Mouse (Mus musculus) limb, embryonic 13.5 days (tissue): ENCODE data around the gene Prr22. TPM values are rescaled to one million over a fixed set of nuclear protein-coding genes. Genes with fewer than 3 reads are reported as not detected.
A peak's percentile ranks its signal among the peaks of the same experiment; 100 is the strongest.

ENCODE experiments used
- ATAC-seq: fragments of 200-750 bp; cut with Nextera tagmentation; 2 replicates; pipeline ENCODE4 v1.8.0; 2017; ENCODE audit warnings: low read depth, moderate number of reproducible peaks, moderate TSS enrichment; ENCODE audit not compliant: low FRiP score
- H3K27ac ChIP-seq: fragments of 300-500 bp; sonication (generic); 2 replicates; pipeline ENCODE4 v1.5.1; 2015; ENCODE audit warnings: inconsistent platforms, mild to moderate bottlenecking, moderate library complexity
- H3K27me3 ChIP-seq: fragments of 300-500 bp; sonication (generic); 2 replicates; pipeline ENCODE4 v1.6.1; 2015; ENCODE audit warnings: mild to moderate bottlenecking, inconsistent platforms
- H3K36me3 ChIP-seq: fragments of 300-500 bp; sonication (generic); 2 replicates; pipeline ENCODE4 v1.6.1; 2015; ENCODE audit warnings: inconsistent platforms, mild to moderate bottlenecking, moderate library complexity
- H3K4me1 ChIP-seq: fragments of 300-500 bp; sonication (generic); 2 replicates; pipeline ENCODE4 v1.6.1; 2015; ENCODE audit warnings: inconsistent platforms
- H3K4me2 ChIP-seq: fragments of 300-500 bp; sonication (generic); replicated peaks from 2 replicates; pipeline ENCODE4 v1.6.1; 2015; ENCODE audit warnings: inconsistent platforms, mild to moderate bottlenecking, moderate library complexity
- H3K4me3 ChIP-seq: fragments of 300-500 bp; sonication (generic); 2 replicates; pipeline ENCODE4 v1.5.1; 2015; ENCODE audit warnings: moderate library complexity, mild to moderate bottlenecking, inconsistent platforms
- H3K9ac ChIP-seq: fragments of 300-500 bp; sonication (generic); 2 replicates; pipeline ENCODE4 v1.6.1; 2015; ENCODE audit warnings: mild to moderate bottlenecking, inconsistent platforms
- H3K9me3 ChIP-seq: fragments of 300-500 bp; sonication (generic); 2 replicates; pipeline ENCODE4 v1.6.1; 2016; ENCODE audit warnings: inconsistent platforms
- WGBS: fragments of 180-500 bp; shearing (Covaris S2); methylation state at CpG from one replicate; pipeline ENCODE4 v1.1.7; 2015; 5-methylcytosine and 5-hydroxymethylcytosine counted together
- polyA plus RNA-seq: library from polyadenylated mRNA; unstranded; fragments of >200 nt; fragmentation: Nextera tagmentation; extraction: Ambion mirVana; gene quantifications from 2 replicates; pipeline ENCODE4 v1.2.1, GENCODE M21; 2015

Prr22 gene
- polyA plus RNA-seq, 1 experiment from 2014 or later = 1.5 TPM

DNA sequence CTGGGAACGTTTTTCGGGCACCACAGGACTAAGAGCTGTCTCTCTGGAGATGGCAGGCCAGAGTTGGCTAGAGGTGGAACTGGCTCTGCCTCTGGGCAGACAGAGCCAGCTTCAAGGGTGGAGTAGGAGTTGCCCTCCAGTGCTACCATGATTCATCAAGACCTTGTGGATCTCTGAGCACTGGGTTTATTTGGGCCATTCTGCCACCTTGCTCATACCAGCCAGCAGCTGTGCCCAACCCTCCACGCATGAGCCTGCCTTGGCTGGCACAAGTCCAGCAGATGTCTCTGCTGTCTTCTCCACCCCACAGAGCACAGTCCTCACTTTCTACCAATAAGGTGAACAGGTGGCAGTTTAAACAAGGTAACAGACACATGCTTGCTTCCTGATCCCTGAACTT is 18.8 kb downstream of the Prr22 start:
- no peak overlapping the region for H3K4me2 ChIP-seq
- no peak for ATAC-seq

DNA sequence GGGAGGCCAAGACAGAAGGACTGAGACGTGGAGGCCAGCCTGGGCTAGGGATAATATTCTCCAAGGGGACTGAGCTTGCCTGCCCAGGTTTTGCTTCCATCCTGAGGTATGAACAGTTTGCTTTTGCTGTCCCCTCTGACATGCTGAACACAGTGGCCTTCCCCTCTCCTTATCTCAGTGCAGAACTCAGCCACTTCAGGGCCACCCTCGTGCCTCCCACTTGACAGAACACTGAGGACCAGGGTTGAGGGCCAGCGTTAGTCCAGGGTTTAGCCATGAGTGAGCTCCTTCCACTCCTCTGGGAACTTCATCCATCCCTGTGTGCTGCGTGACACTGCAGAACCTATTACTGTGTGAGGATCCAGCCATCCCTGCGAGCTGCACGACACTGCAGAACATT is 19.2 kb downstream of the Prr22 start:
- Histone ChIP-seq H3K27me3 (no peaks in the 10 kb centered on the region), H3K9me3 (no peaks in the 10 kb centered on the region), H3K36me3 (no peaks in the 10 kb centered on the region; the same call in 1 of the 2 replicates), H3K27ac (no peak overlapping the region), H3K4me3 (no peak overlapping the region), H3K4me2 (no peak overlapping the region), H3K4me1 (no peaks in the 10 kb centered on the region), H3K9ac (no peak overlapping the region)
- 81% methylated on average over 6 of the region's 6 CpGs for WGBS
- ATAC-seq = no peak

More for the DNA sequence above, 18.8 kb downstream of the Prr22 start:
- H3K36me3 ChIP-seq = no peaks in the 10 kb centered on the region; the same call in 1 of the 2 replicates
- H3K9me3 ChIP-seq = no peaks in the 10 kb centered on the region
- 70% methylated on average over 3 of the region's 3 CpGs for WGBS
- no peak overlapping the region for H3K27ac ChIP-seq
- no peaks in the 10 kb centered on the region for H3K4me1 ChIP-seq
- no peaks in the 10 kb centered on the region for H3K27me3 ChIP-seq
- H3K4me3 ChIP-seq = no peak overlapping the region
- no peak overlapping the region for H3K9ac ChIP-seq

DNA sequence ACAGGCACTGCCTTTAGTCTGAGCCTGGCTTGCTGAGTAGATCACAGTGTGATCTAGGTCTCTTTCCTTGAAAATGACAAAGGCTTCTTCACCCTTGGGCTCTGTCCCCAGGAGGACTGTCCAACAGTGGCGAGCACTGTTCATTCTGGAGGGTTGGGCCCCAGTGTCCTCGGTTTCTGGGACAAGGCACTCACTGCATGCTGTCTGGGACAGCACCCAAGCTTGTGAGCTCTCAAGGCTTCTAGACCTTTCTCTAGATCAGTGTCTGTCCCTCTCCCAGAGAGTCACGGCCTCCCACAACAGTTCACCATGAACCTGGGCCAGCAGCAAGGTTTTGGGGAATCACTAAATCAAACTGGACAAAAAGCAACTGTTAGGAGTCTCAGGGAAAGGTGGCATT is 22.5 kb downstream of the Prr22 start:
- H3K9ac ChIP-seq = no peak overlapping the region
- no peak overlapping the region for H3K4me3 ChIP-seq
- no peaks in the 10 kb centered on the region for H3K36me3 ChIP-seq
- no peaks in the 10 kb centered on the region for H3K9me3 ChIP-seq
- no peak for ATAC-seq
- H3K27me3 ChIP-seq = no peaks in the 10 kb centered on the region
- H3K4me2 ChIP-seq = no peak overlapping the region
- H3K4me1 ChIP-seq = no peaks in the 10 kb centered on the region
- 77% methylated on average over 3 of the region's 3 CpGs for WGBS
- H3K27ac ChIP-seq = no peak overlapping the region

DNA sequence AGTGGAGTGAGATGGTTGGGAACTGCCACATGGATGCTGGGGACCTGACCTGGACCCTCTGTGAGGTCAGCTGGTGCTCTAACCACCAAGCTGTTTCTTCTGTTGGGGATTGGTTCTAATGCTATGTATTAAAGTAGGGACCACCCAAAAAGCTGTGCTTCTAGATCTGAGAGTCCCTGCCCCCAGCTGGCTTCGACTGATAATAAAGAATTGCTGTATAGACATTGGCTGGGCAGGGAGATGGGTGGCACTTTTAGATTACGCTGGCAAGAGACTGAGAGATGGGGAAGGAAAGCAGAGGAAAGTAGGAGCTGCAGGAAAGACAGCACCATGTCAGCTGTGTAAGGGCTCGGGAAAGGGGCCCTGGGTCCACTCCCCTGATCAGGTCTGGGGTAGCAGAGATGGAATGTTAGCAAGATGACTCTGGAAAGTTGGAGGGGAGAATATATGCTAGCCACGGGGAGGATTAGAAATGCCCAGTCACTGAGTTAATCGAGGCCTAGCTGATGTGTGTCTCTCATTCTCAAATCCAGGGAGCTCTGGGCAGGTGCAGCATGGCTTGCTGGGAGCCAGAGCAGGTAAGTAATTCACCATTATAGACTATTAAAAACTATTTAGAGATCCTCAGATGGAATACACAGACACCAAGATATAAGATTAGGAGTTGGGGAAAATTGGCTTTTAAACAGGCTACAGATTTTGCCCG is 23.7 kb downstream of the Prr22 start:
- WGBS = 68% methylated on average over 6 of the region's 6 CpGs
- H3K4me3 ChIP-seq = no peak overlapping the region
- no peaks in the 10 kb centered on the region for H3K36me3 ChIP-seq
- no peaks in the 10 kb centered on the region for H3K27me3 ChIP-seq
- H3K9ac ChIP-seq = no peak overlapping the region
- ATAC-seq = no peak
- H3K4me1 ChIP-seq = no peaks in the 10 kb centered on the region
- no peaks in the 10 kb centered on the region for H3K9me3 ChIP-seq
- H3K27ac ChIP-seq = no peak overlapping the region
- H3K4me2 ChIP-seq = no peak overlapping the region

DNA sequence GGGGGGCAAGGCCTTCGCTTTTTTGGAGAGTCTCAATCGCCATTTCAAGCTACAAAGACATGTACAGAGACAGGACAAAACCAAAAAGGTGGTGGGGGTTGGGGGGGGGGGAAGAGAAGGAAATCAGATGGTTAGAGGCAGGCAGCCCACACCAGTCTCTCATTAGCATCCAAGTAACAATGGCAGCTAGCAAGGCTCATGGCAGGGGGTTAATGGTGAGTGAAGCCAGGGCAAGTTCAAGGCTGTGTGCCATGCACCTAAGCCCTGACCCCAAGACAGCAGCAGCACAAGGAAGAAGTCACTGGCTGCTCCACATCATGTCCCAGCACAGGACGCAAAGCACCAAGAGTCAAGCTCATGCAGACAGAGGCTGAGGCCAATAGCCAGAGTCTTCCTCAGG is 29.2 kb downstream of the Prr22 start:
- Histone ChIP-seq H3K4me3 (no peak overlapping the region), H3K4me1 (no peaks in the 10 kb centered on the region), H3K27ac (no peak overlapping the region), H3K36me3 (peaks cover 5% of the 10 kb centered on the region; the same call in 1 of the 2 replicates), H3K27me3 (no peaks in the 10 kb centered on the region), H3K9ac (no peak overlapping the region), H3K4me2 (no peak overlapping the region), H3K9me3 (no peaks in the 10 kb centered on the region)
- no peak for ATAC-seq
- 75% methylated on average over 3 of the region's 3 CpGs for WGBS

DNA sequence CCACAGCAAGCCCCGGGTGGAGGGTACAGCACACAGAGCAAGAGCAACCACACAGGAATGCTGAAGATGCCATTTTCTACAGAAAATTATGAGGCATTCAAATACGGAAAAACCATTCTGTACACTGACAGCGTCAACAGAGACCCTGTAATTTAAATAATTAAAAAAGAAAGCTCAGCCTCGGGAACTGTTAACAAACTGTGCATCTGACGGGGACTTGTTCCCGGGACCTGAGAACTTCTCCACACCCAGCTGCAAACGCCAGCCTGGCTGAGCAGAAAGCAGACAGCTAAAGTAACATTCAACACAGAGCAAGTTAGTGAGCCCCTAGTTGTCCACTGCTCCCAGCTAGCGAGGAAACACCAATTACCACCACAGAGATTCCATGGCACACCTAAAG is 32.0 kb downstream of the Prr22 start:
- WGBS = 71% methylated on average over 8 of the region's 8 CpGs

DNA sequence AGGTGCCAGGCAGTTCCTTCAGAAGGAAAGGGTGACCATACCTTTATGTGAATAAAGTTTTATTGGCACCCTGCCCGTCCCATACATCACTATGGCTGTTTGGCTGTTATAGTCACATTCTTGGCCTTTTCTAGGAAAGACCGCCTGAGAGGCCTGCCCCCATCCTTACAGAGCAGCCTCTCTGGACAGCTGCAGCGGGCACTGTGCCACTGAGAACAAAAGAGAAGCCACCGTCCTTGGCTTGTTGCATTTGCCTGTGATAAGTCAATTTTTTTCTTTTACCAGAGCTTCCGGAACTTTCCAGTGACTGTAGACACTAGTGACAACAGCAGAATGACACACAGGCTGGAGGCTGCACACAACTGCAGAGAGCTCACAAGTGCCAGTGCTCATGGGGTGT is 34.9 kb downstream of the Prr22 start:
- no peaks in the 10 kb centered on the region for H3K9me3 ChIP-seq
- no peak overlapping the region for H3K9ac ChIP-seq
- H3K4me3 ChIP-seq = no peak overlapping the region
- ATAC-seq = no peak
- no peak overlapping the region for H3K4me2 ChIP-seq
- WGBS = 82% methylated on average over 5 of the region's 5 CpGs
- no peak overlapping the region for H3K27ac ChIP-seq
- H3K4me1 ChIP-seq = peaks cover 2% of the 10 kb centered on the region
- H3K36me3 ChIP-seq = peaks cover 5% of the 10 kb centered on the region; the same call in 1 of the 2 replicates
- H3K27me3 ChIP-seq = peaks cover 4% of the 10 kb centered on the region; the same call in 1 of the 2 replicates

More for the DNA sequence above, 32.0 kb downstream of the Prr22 start:
- no peak for ATAC-seq
- Histone ChIP-seq H3K4me3 (no peak overlapping the region), H3K9me3 (no peaks in the 10 kb centered on the region), H3K27me3 (no peaks in the 10 kb centered on the region), H3K9ac (no peak overlapping the region), H3K4me2 (no peak overlapping the region), H3K4me1 (no peaks in the 10 kb centered on the region), H3K27ac (no peak overlapping the region), H3K36me3 (peaks cover 5% of the 10 kb centered on the region; the same call in 1 of the 2 replicates)

GRCm38 (mm10) chr17:56805784-56806183 is 35.7 kb downstream of the Prr22 start:
- ATAC-seq = no peak
- peaks cover 4% of the 10 kb centered on the region; the same call in 1 of the 2 replicates for H3K27me3 ChIP-seq
- H3K4me1 ChIP-seq = peaks cover 10% of the 10 kb centered on the region
- H3K9me3 ChIP-seq = no peaks in the 10 kb centered on the region
- H3K4me3 ChIP-seq = no peak overlapping the region
- no peak overlapping the region for H3K9ac ChIP-seq
- H3K36me3 ChIP-seq = peaks cover 5% of the 10 kb centered on the region; the same call in 1 of the 2 replicates
- WGBS = 79% methylated on average over 1 of the region's 1 CpGs
- H3K4me2 ChIP-seq = no peak overlapping the region
- H3K27ac ChIP-seq = no peak overlapping the region

- peak; percentile 86 for ATAC-seq
- no peak overlapping the region for H3K9ac ChIP-seq
- 8% methylated on average over 9 of the region's 9 CpGs for WGBS
Measured at GRCm38 (mm10) chr17:56808518-56808917, 38.5 kb downstream of the Prr22 start.

GRCm38 (mm10) chr17:56810245-56810644 is 40.2 kb downstream of the Prr22 start:
- H3K4me2 ChIP-seq = no peak overlapping the region
- peak overlapping the region; percentile 35 for H3K9ac ChIP-seq
- peak; percentile 39; the same call in 1 of the 2 replicates for ATAC-seq
- H3K27me3 ChIP-seq = peaks cover 8% of the 10 kb centered on the region; the same call in 1 of the 2 replicates
- WGBS = 8% methylated on average over 3 of the region's 3 CpGs
- H3K27ac ChIP-seq = no peak overlapping the region
- peaks cover 17% of the 10 kb centered on the region for H3K4me1 ChIP-seq
- no peak overlapping the region for H3K4me3 ChIP-seq
- no peaks in the 10 kb centered on the region for H3K36me3 ChIP-seq
- no peaks in the 10 kb centered on the region for H3K9me3 ChIP-seq

More at GRCm38 (mm10) chr17:56808518-56808917, 38.5 kb downstream of the Prr22 start:
- Histone ChIP-seq H3K4me2 (no peak overlapping the region), H3K27me3 (peaks cover 4% of the 10 kb centered on the region; the same call in 1 of the 2 replicates), H3K27ac (no peak overlapping the region), H3K9me3 (no peaks in the 10 kb centered on the region), H3K4me3 (no peak overlapping the region), H3K36me3 (no peaks in the 10 kb centered on the region), H3K4me1 (peaks cover 12% of the 10 kb centered on the region)

DNA sequence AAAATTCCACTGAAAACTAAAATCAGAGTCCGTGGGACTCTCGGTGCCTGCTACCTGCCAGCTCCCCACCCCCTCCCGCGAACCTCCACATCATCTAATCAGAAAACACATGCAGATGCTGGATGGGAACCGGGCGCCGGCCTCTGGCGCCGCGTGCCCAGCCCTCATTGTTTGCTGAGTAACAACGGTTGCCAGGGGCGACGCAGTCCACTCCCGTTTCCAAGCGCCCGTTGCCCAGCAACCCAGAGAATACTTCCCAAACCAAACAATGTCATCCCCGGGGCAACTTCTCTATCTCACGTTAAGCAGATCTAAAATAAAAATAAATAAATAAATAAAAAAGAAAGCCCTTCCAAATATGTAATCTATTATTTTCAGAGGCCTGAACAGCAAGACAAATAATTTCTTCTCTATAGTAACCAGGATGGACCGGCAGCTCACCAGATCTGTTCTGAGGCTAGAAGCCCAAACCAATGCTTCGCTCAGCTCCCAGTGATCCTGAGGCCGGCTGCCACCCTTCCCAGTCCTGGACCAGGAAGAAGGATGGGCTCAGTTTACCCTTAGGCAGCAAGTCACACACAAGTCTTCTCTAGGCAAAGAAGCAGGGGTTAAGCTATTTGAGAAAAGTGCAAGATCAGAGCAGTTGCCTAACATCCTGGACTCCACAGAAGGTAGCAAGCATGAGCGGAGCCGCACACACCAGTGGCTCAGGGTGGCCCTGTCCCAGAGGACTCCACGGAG is 44.4 kb downstream of the Prr22 start:
- peak; percentile 48 for ATAC-seq
- Histone ChIP-seq H3K27me3 (0 out of 2 replicates have a peak, but pooled peaks cover 4% of the 10 kb centered on the region), H3K4me2 (no peak overlapping the region), H3K9ac (no peak overlapping the region), H3K27ac (no peak overlapping the region), H3K36me3 (no peaks in the 10 kb centered on the region), H3K4me1 (peaks cover 17% of the 10 kb centered on the region), H3K4me3 (no peak overlapping the region), H3K9me3 (no peaks in the 10 kb centered on the region)
- 17% methylated on average over 24 of the region's 24 CpGs for WGBS

GRCm38 (mm10) chr17:56815057-56815345 is 45.0 kb downstream of the Prr22 start:
- Histone ChIP-seq H3K36me3 (no peaks in the 10 kb centered on the region), H3K9ac (no peak overlapping the region), H3K9me3 (no peaks in the 10 kb centered on the region), H3K4me1 (peaks cover 14% of the 10 kb centered on the region), H3K27ac (no peak overlapping the region), H3K27me3 (0 out of 2 replicates have a peak, but pooled peaks cover 4% of the 10 kb centered on the region), H3K4me2 (no peak overlapping the region), H3K4me3 (no peak overlapping the region)
- ATAC-seq = no peak
- 85% methylated on average over 3 of the region's 3 CpGs for WGBS
